ENCODE assay signal across 10 mouse cellular contexts in genomic region chr10:80331636-80332524, GRCm38 (mm10). TPM values are rescaled to one million over a fixed set of nuclear protein-coding genes. Genes with fewer than 3 reads are reported as not detected.
DNase-seq lines count a peak whose midpoint lies in the region; ATAC-seq and TF ChIP-seq lines count a peak whose summit lies in the region.
"Had no signal": no experiment of that assay in that cellular context is flagged by ENCODE, and none has a peak within 500 bp of the region (broad histone marks: within the 10 kb centered on the region; RNA-seq: fewer than 3 reads in every experiment).

No protein-coding gene starts in this region.

- no peak for TF ChIP-seq CTCF in cerebellum, adult 2 months (IDR thresholded peaks at IDR 0.05; ENCODE audit: borderline replicate concordance, insufficient read depth, low read depth, low read length)
- TF ChIP-seq CTCF in lung, adult 2 months (IDR thresholded peaks at IDR 0.05; ENCODE audit: insufficient read depth, low read length), result no peak

- H3K9ac ChIP-seq in lung, embryonic 16.5 days (ENCODE audit: low read length), result peak overlapping the region; percentile 47; the same call in 1 of the 2 replicates

- H3K4me1 ChIP-seq in cerebellum, adult 2 months (ENCODE audit: control insufficient read depth, insufficient read depth, low read length), result peaks cover 29% of the 10 kb centered on the region
- H3K4me1 ChIP-seq in lung, embryonic 16.5 days (replicated peaks; ENCODE audit: control insufficient read depth, insufficient read depth, low read length), result peaks cover 15% of the 10 kb centered on the region
- peaks cover 4% of the 10 kb centered on the region for H3K4me1 ChIP-seq in lung, adult 2 months (ENCODE audit: control insufficient read depth, insufficient read depth, low read length)
- peaks cover 82% of the 10 kb centered on the region for H3K4me1 ChIP-seq in erythroblast, embryonic 14.5 days (ENCODE audit: control insufficient read depth)

- H3K27me3 ChIP-seq in cerebellum, adult 2 months (ENCODE audit: control insufficient read depth, insufficient read depth, low read length), result no peaks in the 10 kb centered on the region
- no peaks in the 10 kb centered on the region; the same call in 1 of the 2 replicates for H3K27me3 ChIP-seq in lung, embryonic 16.5 days (ENCODE audit: control insufficient read depth, insufficient read depth, low read depth, low read length)
- no peaks in the 10 kb centered on the region; the same call in 1 of the 2 replicates for H3K27me3 ChIP-seq in erythroblast, embryonic 14.5 days (ENCODE audit: control insufficient read depth)

- no peaks in the 10 kb centered on the region for H3K9me3 ChIP-seq in lung, embryonic 16.5 days (ENCODE audit: control insufficient read depth, low read length)
- H3K9me3 ChIP-seq in erythroblast, embryonic 14.5 days (ENCODE audit: control insufficient read depth, low read length), result peaks cover 29% of the 10 kb centered on the region

- no peak for TF ChIP-seq POLR2A in cerebellum, adult 2 months (IDR thresholded peaks at IDR 0.05; ENCODE audit: borderline replicate concordance, insufficient read depth, low read length)
- TF ChIP-seq POLR2A in lung, adult 2 months (IDR thresholded peaks at IDR 0.05; ENCODE audit: borderline replicate concordance, extremely low read depth, low read depth, low read length), result no peak

- peak overlapping the region; percentile 96; the same call in 1 of the 2 replicates for H3K4me2 ChIP-seq in lung, embryonic 16.5 days (ENCODE audit: low read depth, low read length)

- peak in 1 of 2 experiments; percentile 67 for DNase-seq in cerebellum, adult 2 months
- DNase-seq in cerebellum, postnatal 36 days, result no peak
- DNase-seq in lung, adult 2 months, result no peak
- DNase-seq in gastrocnemius, postnatal 25 days, result no peak
- no peak for DNase-seq in thymus, postnatal 0 days (ENCODE audit: low spot score)
- DNase-seq: gastrocnemius, postnatal 14 days; right cerebral cortex, postnatal 25 days had no signal

- ATAC-seq in lung, embryonic 16.5 days (ENCODE audit: low read depth), result no peak
- peak; percentile 25 for ATAC-seq in megakaryocyte progenitor cell, adult 5-6 weeks (replicated peaks; ENCODE audit: poor library complexity)

- 41% methylated on average over 10 of the region's 10 CpGs for WGBS in cerebellum, adult 2 months
- WGBS in lung, embryonic 16.5 days, result 41% methylated on average over 10 of the region's 10 CpGs
- WGBS in lung, adult 2 months, result 52% methylated on average over 10 of the region's 10 CpGs

- peak overlapping the region; percentile 74 for H3K27ac ChIP-seq in cerebellum, adult 2 months (ENCODE audit: insufficient read depth, low read length)
- 0 out of 2 replicates have a peak overlapping the region, but pooled peaks have one; percentile 74 for H3K27ac ChIP-seq in lung, embryonic 16.5 days (ENCODE audit: low read length)

- H3K36me3 ChIP-seq in lung, embryonic 16.5 days (ENCODE audit: control insufficient read depth, insufficient read depth, low read length), result no peaks in the 10 kb centered on the region
- peaks cover 54% of the 10 kb centered on the region for H3K36me3 ChIP-seq in erythroblast, embryonic 14.5 days (ENCODE audit: control insufficient read depth)

- H3K4me3 ChIP-seq in cerebellum, adult 2 months (replicated peaks; ENCODE audit: insufficient read depth, low read depth, low read length), result no peak overlapping the region
- no peak overlapping the region for H3K4me3 ChIP-seq in lung, embryonic 16.5 days (ENCODE audit: low read length)
- no peak overlapping the region for H3K4me3 ChIP-seq in lung, adult 2 months (replicated peaks; ENCODE audit: extremely low read depth, low read depth, low read length)
- peak overlapping the region; percentile 71 for H3K4me3 ChIP-seq in erythroblast, embryonic 14.5 days (replicated peaks)

RNA-seq across cellular contexts. Expression of gene Reep6, which starts 2.1 kb away (rescaled TPM):
- polyA plus RNA-seq in cerebellum, adult 2 months (2012; rRNA removed), result 9.0 and 10.3 TPM in 2 replicates
- 15.6 and 17.0 TPM in 2 replicates for polyA plus RNA-seq in lung, embryonic 16.5 days (2015; fragmentation: Nextera tagmentation; extraction: Ambion mirVana)
- polyA plus RNA-seq in lung, adult 2 months (2012; rRNA removed), result 23.7 and 26.8 TPM in 2 replicates
- polyA plus RNA-seq in erythroblast, embryonic 14.5 days (2012), result 18.8 and 21.4 TPM in 2 replicates
- total RNA-seq in megakaryocyte progenitor cell, adult 5-6 weeks (2015), result 2.7 and 3.8 TPM in 2 replicates
- total RNA-seq in megakaryocyte progenitor cell, adult 5-6 weeks (2017), result 1.2 and 1.5 TPM in 2 replicates
- 1 to 10 TPM; 1.1 to 2.8 TPM for total RNA-seq in gastrocnemius, postnatal 25 days (2021)
- 0.26 and 0.30 TPM in 2 replicates for polyA plus RNA-seq in thymus, postnatal 0 days (2015; fragmentation: Nextera tagmentation; extraction: Ambion mirVana)

RNA-seq across cellular contexts. Expression of gene Pcsk4, which starts 2.6 kb away (rescaled TPM):
- polyA plus RNA-seq in cerebellum, adult 2 months (2012; rRNA removed), result 13.7 and 14.1 TPM in 2 replicates
- 4.2 and 4.3 TPM in 2 replicates for polyA plus RNA-seq in lung, embryonic 16.5 days (2015; fragmentation: Nextera tagmentation; extraction: Ambion mirVana)
- polyA plus RNA-seq in lung, adult 2 months (2012; rRNA removed), result 9.8 and 10.4 TPM in 2 replicates
- 0.55 and 0.65 TPM in 2 replicates for polyA plus RNA-seq in erythroblast, embryonic 14.5 days (2012)
- 5.3 and 7.0 TPM in 2 replicates for total RNA-seq in megakaryocyte progenitor cell, adult 5-6 weeks (2015)
- 0.67 and 1.8 TPM in 2 replicates for total RNA-seq in megakaryocyte progenitor cell, adult 5-6 weeks (2017)
- total RNA-seq in gastrocnemius, postnatal 25 days (2021), result 1 to 10 TPM in 1 of 2 experiments, under 1 TPM in 1; 0.84 to 1.1 TPM
- 4.4 and 4.6 TPM in 2 replicates for polyA plus RNA-seq in thymus, postnatal 0 days (2015; fragmentation: Nextera tagmentation; extraction: Ambion mirVana)

RNA-seq across cellular contexts. Expression of gene 2310011J03Rik, which starts 11.5 kb away (rescaled TPM):
- polyA plus RNA-seq in cerebellum, adult 2 months (2012; rRNA removed), result 49.7 and 51.1 TPM in 2 replicates
- 49.2 and 51.8 TPM in 2 replicates for polyA plus RNA-seq in lung, embryonic 16.5 days (2015; fragmentation: Nextera tagmentation; extraction: Ambion mirVana)
- 58.4 and 62.4 TPM in 2 replicates for polyA plus RNA-seq in lung, adult 2 months (2012; rRNA removed)
- 10.6 and 12.9 TPM in 2 replicates for polyA plus RNA-seq in erythroblast, embryonic 14.5 days (2012)
- 22.9 and 24.2 TPM in 2 replicates for total RNA-seq in megakaryocyte progenitor cell, adult 5-6 weeks (2015)
- total RNA-seq in megakaryocyte progenitor cell, adult 5-6 weeks (2017), result 15.7 and 16.8 TPM in 2 replicates
- total RNA-seq in gastrocnemius, postnatal 25 days (2021), result 1 to 10 TPM; 6.5 to 7.0 TPM
- polyA plus RNA-seq in thymus, postnatal 0 days (2015; fragmentation: Nextera tagmentation; extraction: Ambion mirVana), result 72.7 and 81.1 TPM in 2 replicates

RNA-seq across cellular contexts. Expression of gene Adamtsl5, which starts 16.3 kb away (rescaled TPM):
- polyA plus RNA-seq in cerebellum, adult 2 months (2012; rRNA removed), result 7.9 and 10.8 TPM in 2 replicates
- polyA plus RNA-seq in lung, embryonic 16.5 days (2015; fragmentation: Nextera tagmentation; extraction: Ambion mirVana), result 4.1 and 8.3 TPM in 2 replicates
- polyA plus RNA-seq in lung, adult 2 months (2012; rRNA removed), result 87.6 and 89.2 TPM in 2 replicates
- 2.2 and 2.6 TPM in 2 replicates for polyA plus RNA-seq in erythroblast, embryonic 14.5 days (2012)
- 0.15 and 0.25 TPM in 2 replicates for total RNA-seq in megakaryocyte progenitor cell, adult 5-6 weeks (2015)
- total RNA-seq in megakaryocyte progenitor cell, adult 5-6 weeks (2017), result 0.20 and 0.46 TPM in 2 replicates
- 10 to 100 TPM; 38.8 to 70.8 TPM for total RNA-seq in gastrocnemius, postnatal 25 days (2021)
- 1.0 and 1.1 TPM in 2 replicates for polyA plus RNA-seq in thymus, postnatal 0 days (2015; fragmentation: Nextera tagmentation; extraction: Ambion mirVana)

RNA-seq across cellular contexts. Expression of gene Plk5, which starts 24.4 kb away (rescaled TPM):
- polyA plus RNA-seq in cerebellum, adult 2 months (2012; rRNA removed), result 145 and 151 TPM in 2 replicates
- 0.48 and 0.52 TPM in 2 replicates for polyA plus RNA-seq in lung, embryonic 16.5 days (2015; fragmentation: Nextera tagmentation; extraction: Ambion mirVana)
- polyA plus RNA-seq in lung, adult 2 months (2012; rRNA removed), result 5.5 and 6.0 TPM in 2 replicates
- polyA plus RNA-seq in erythroblast, embryonic 14.5 days (2012), result not detected in 2 replicates
- total RNA-seq in megakaryocyte progenitor cell, adult 5-6 weeks (2015), result not detected in 2 replicates
- not detected in 2 replicates for total RNA-seq in megakaryocyte progenitor cell, adult 5-6 weeks (2017)
- under 1 TPM; 0.13 TPM for total RNA-seq in gastrocnemius, postnatal 25 days (2021)
- 0.17 and 0.21 TPM in 2 replicates for polyA plus RNA-seq in thymus, postnatal 0 days (2015; fragmentation: Nextera tagmentation; extraction: Ambion mirVana)
